Mouse (Mus musculus) limb, embryonic 13.5 days (tissue): ENCODE data around the gene Casp2. TPM values are rescaled to one million over a fixed set of nuclear protein-coding genes. Genes with fewer than 3 reads are reported as not detected.
A peak's percentile ranks its signal among the peaks of the same experiment; 100 is the strongest.

ENCODE experiments used
- ATAC-seq: fragments of 200-750 bp; cut with Nextera tagmentation; 2 replicates; pipeline ENCODE4 v1.8.0; 2017; ENCODE audit warnings: low read depth, moderate number of reproducible peaks, moderate TSS enrichment; ENCODE audit not compliant: low FRiP score
- H3K27ac ChIP-seq: fragments of 300-500 bp; sonication (generic); 2 replicates; pipeline ENCODE4 v1.5.1; 2015; ENCODE audit warnings: inconsistent platforms, mild to moderate bottlenecking, moderate library complexity
- H3K27me3 ChIP-seq: fragments of 300-500 bp; sonication (generic); 2 replicates; pipeline ENCODE4 v1.6.1; 2015; ENCODE audit warnings: mild to moderate bottlenecking, inconsistent platforms
- H3K36me3 ChIP-seq: fragments of 300-500 bp; sonication (generic); 2 replicates; pipeline ENCODE4 v1.6.1; 2015; ENCODE audit warnings: inconsistent platforms, mild to moderate bottlenecking, moderate library complexity
- H3K4me1 ChIP-seq: fragments of 300-500 bp; sonication (generic); 2 replicates; pipeline ENCODE4 v1.6.1; 2015; ENCODE audit warnings: inconsistent platforms
- H3K4me2 ChIP-seq: fragments of 300-500 bp; sonication (generic); replicated peaks from 2 replicates; pipeline ENCODE4 v1.6.1; 2015; ENCODE audit warnings: inconsistent platforms, mild to moderate bottlenecking, moderate library complexity
- H3K4me3 ChIP-seq: fragments of 300-500 bp; sonication (generic); 2 replicates; pipeline ENCODE4 v1.5.1; 2015; ENCODE audit warnings: moderate library complexity, mild to moderate bottlenecking, inconsistent platforms
- H3K9ac ChIP-seq: fragments of 300-500 bp; sonication (generic); 2 replicates; pipeline ENCODE4 v1.6.1; 2015; ENCODE audit warnings: mild to moderate bottlenecking, inconsistent platforms
- H3K9me3 ChIP-seq: fragments of 300-500 bp; sonication (generic); 2 replicates; pipeline ENCODE4 v1.6.1; 2016; ENCODE audit warnings: inconsistent platforms
- WGBS: fragments of 180-500 bp; shearing (Covaris S2); methylation state at CpG from one replicate; pipeline ENCODE4 v1.1.7; 2015; 5-methylcytosine and 5-hydroxymethylcytosine counted together
- polyA plus RNA-seq: library from polyadenylated mRNA; unstranded; fragments of >200 nt; fragmentation: Nextera tagmentation; extraction: Ambion mirVana; gene quantifications from 2 replicates; pipeline ENCODE4 v1.2.1, GENCODE M21; 2015

Gene Casp2
- polyA plus RNA-seq, 1 experiment from 2014 or later = 64.7 TPM

DNA sequence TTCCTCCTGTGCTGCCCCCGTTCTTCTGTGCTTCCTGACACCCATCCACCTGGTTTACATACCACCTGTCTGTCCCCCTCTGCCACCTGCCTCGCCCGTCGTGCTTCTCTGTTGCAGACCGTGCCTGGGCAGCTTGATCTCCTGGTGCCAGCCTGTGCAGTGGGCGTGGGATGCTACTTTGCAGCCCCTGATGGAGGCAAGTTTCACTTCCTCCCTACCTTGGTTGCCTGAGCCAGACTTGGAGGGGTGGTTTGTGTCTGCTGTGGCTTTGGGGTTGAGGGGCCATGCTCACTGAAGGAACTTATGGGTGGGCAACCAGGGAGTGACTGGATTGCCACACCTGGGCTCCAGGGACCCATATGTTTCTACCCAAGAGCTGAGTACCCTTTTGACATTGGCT, 28.5 kb downstream of the Casp2 start:
- ATAC-seq = no peak
- H3K27me3 ChIP-seq = no peaks in the 10 kb centered on the region
- H3K9ac ChIP-seq = no peak overlapping the region
- 88% methylated on average over 6 of the region's 6 CpGs for WGBS
- no peak overlapping the region for H3K27ac ChIP-seq
- H3K4me3 ChIP-seq = no peak overlapping the region
- no peaks in the 10 kb centered on the region for H3K4me1 ChIP-seq
- no peaks in the 10 kb centered on the region for H3K9me3 ChIP-seq
- no peak overlapping the region for H3K4me2 ChIP-seq
- 0 out of 2 replicates have a peak, but pooled peaks cover 2% of the 10 kb centered on the region for H3K36me3 ChIP-seq

DNA sequence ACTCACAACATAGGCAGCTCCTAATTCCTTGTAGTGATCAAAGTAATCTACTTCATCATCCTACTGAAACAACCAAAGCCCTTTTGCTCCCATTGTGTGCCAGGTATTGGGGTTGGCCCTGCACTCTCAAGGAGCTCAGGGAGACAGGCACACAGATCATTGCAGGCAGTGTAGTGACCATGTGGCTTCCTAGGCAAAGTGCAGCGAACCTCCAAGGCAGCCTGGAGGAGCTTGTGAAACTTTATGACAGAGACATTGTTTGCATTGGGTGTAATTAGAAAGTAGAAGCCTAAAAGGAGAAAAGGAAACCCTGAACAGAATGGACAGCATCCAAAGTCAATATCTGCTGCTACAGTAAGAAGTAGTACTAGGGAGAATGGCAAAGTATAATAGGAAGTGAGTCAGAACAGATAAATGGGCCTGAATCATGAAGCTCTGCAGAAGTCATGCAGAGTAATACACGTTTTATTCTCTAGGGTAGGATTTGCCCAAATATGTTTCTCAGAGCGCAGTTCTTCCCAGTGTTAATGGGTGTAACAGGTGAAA, 30.8 kb downstream of the Casp2 start:
- Histone ChIP-seq H3K36me3 (0 out of 2 replicates have a peak, but pooled peaks cover 2% of the 10 kb centered on the region), H3K27ac (no peak overlapping the region), H3K4me2 (no peak overlapping the region), H3K9me3 (no peaks in the 10 kb centered on the region), H3K27me3 (no peaks in the 10 kb centered on the region), H3K4me1 (no peaks in the 10 kb centered on the region), H3K4me3 (no peak overlapping the region), H3K9ac (no peak overlapping the region)
- no peak for ATAC-seq
- 60% methylated on average over 3 of the region's 3 CpGs for WGBS

DNA sequence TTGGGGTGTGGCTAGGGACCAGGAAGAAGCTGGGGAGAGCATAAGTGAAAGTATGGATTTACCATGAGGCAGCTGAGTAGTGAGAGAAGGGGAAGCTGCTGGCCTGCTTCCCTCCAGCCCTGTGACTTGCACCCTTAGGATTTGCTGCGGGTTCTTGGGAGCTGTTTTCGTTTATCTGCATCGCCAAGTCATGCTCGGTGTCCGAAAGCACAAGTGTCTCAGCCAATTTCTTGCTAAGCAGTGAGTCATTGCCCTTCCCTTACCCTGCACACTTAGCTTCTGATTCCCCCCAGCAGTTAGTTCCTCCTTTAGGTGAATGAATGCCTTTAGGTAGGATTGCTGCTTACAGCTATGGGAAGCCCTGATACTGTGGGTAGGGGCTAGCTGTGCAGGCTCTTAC, 34.6 kb downstream of the Casp2 start:
- no peaks in the 10 kb centered on the region for H3K9me3 ChIP-seq
- ATAC-seq = no peak
- H3K4me1 ChIP-seq = no peaks in the 10 kb centered on the region
- no peak overlapping the region for H3K4me2 ChIP-seq
- H3K27ac ChIP-seq = no peak overlapping the region
- 97% methylated on average over 5 of the region's 5 CpGs for WGBS
- H3K36me3 ChIP-seq = no peaks in the 10 kb centered on the region
- no peak overlapping the region for H3K9ac ChIP-seq
- H3K4me3 ChIP-seq = no peak overlapping the region
- H3K27me3 ChIP-seq = no peaks in the 10 kb centered on the region

DNA sequence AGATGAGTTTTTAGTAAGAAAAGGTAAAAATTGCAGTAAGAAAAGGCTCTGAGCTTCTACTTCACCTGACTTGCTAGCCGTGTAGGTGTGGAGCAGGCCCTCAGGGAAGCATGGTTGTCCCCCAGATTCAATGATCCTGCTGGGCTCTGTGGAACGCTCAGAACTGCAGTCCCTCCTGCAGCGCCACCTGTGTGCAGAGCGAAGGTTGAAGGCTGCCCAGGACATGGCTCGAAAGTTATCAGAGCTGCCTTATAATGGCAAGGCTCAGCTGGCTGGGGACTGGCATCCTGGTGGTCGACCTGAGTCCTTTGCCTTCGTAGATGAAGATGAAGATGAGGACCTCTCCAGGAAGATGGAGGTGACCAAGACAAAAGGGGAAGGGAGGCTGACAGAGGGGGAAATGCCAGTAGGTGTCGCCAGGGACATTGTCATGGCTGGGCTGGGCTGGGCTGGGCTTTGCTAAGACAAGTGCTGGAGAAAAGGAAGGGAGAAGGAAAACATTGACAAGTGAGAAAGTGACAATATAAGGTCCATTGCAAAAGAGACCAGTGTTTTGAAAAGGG, 45.1 kb downstream of the Casp2 start:
- H3K4me2 ChIP-seq = no peak overlapping the region
- peaks cover 13% of the 10 kb centered on the region for H3K36me3 ChIP-seq
- H3K9ac ChIP-seq = no peak overlapping the region
- no peak for ATAC-seq
- no peaks in the 10 kb centered on the region for H3K27me3 ChIP-seq
- 45% methylated on average over 8 of the region's 8 CpGs for WGBS
- H3K4me3 ChIP-seq = no peak overlapping the region
- no peaks in the 10 kb centered on the region for H3K4me1 ChIP-seq
- H3K27ac ChIP-seq = no peak overlapping the region
- no peaks in the 10 kb centered on the region for H3K9me3 ChIP-seq

DNA sequence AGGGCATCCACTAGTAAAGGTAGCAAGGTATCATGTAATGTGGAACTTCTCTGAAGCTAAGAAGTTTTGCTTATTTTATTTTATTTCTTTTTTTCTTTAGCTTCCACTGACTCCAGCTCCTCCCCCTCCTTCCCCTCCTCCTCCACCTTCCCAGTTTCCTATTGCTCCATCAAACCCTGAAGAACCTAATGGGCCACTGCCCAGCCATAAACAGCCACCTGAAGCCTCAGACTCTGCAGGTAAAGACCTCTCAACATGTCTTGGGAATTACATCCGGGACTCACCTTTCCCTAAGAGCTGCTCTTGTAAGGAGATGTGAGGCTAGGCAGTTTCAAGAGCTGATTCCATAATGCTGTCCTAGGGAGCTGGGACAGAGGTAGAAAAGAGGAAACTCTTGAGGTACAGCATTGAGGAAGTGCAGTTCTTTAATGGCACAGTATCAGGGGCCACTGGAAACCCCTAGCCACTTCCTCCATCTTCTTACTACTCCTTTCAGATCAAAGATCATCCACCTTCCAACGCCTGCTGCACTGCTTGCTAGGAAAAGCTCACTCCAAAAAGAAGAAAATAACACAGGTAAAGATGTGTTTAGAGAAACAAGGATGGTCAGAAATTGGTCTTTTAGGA, 45.8 kb downstream of the Casp2 start:
- no peak overlapping the region for H3K27ac ChIP-seq
- ATAC-seq = no peak
- H3K4me2 ChIP-seq = no peak overlapping the region
- H3K9ac ChIP-seq = no peak overlapping the region
- no peaks in the 10 kb centered on the region for H3K4me1 ChIP-seq
- no peaks in the 10 kb centered on the region for H3K9me3 ChIP-seq
- WGBS = 85% methylated on average over 2 of the region's 2 CpGs
- peaks cover 13% of the 10 kb centered on the region for H3K36me3 ChIP-seq
- no peaks in the 10 kb centered on the region for H3K27me3 ChIP-seq
- H3K4me3 ChIP-seq = no peak overlapping the region

DNA sequence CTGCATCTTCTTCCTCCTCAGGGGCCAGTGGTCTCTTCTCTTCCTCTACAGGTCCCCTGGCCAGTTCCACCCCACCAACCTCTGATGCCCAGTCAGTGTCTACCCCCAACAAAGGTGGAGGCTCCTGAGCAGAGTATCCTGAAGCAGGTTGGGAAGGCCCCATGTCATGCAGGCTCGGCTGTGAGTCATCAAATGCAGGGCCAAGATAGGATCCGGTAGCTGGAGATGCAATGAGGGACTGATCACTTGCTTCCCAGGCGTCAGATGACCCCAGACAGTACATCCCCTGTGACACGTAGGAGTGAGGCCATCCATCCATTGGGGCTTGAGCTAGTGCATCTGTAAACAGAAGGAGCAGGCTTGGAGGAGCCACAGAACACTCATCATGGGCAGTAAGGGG, 53.5 kb downstream of the Casp2 start:
- WGBS = 73% methylated on average over 4 of the region's 4 CpGs
- H3K27me3 ChIP-seq = peaks cover 27% of the 10 kb centered on the region
- no peak overlapping the region for H3K9ac ChIP-seq
- no peaks in the 10 kb centered on the region for H3K9me3 ChIP-seq
- no peak overlapping the region for H3K27ac ChIP-seq
- no peak for ATAC-seq
- no peak overlapping the region for H3K4me3 ChIP-seq
- H3K36me3 ChIP-seq = peaks cover 14% of the 10 kb centered on the region; the same call in 1 of the 2 replicates
- H3K4me1 ChIP-seq = peaks cover 4% of the 10 kb centered on the region
- H3K4me2 ChIP-seq = no peak overlapping the region

DNA sequence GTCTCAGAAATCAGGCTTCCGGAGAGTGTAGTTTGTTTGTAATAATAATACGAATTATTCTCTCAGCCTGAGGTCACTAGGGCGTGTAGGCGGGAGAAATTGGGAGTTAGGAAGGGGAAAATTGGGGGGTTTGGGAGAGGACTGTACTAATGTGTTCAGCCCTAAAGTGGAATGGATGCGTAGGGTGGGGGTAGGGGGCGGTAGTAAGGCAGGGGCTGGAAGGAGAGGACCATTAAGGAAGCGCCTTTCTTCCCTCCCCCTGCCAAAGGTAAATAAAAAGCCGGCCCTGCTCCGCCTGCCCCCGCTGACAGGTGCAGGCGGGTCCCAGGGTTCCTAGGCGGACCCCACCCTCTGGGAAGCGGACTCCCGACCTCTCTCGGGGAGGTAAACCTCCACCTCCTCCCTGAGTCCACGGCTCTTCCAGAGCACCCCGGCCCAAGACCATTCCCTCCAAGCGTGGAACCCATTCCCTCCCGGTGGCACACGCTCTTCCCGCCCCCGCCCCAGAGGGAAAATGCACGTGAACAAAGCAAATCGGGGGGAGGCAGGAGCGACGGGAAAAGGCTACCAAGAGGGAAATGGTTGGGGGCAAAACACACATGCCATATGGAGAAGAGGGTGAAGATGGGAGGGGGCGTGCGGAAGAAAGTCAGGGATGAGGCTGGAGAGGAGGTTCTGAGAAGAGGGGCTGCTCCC, 58.7 kb downstream of the Casp2 start:
- Histone ChIP-seq H3K36me3 (no peaks in the 10 kb centered on the region), H3K4me3 (peak overlapping the region; percentile 66), H3K9me3 (no peaks in the 10 kb centered on the region), H3K9ac (peak overlapping the region; percentile 73), H3K27ac (no peak overlapping the region), H3K4me1 (peaks cover 11% of the 10 kb centered on the region), H3K4me2 (peak overlapping the region; percentile 95), H3K27me3 (peaks cover 41% of the 10 kb centered on the region)
- under 1% methylated on average over 28 of the region's 28 CpGs for WGBS
- 0 out of 2 replicates have a peak, but pooled peaks have one; percentile 3 for ATAC-seq

DNA sequence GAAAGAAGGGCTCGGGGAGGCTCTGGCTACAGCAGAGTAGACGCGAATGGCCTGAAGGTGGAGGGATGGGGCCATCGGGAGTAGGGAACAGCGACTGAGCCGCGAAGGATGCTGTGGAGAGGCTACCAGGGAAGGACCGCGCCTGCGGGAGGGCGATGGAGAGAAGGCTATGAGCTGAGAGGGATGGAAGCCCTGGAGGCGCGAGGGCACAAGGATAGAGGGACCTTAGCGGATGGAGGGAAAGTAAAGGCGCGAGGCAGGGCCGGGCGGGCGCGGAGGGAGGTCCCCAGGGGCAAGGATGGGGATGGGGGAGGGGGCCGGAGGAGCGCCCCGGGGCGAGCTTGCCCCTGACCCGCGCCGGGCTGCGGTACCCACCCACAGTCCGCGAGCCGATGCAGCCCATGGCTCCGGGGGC, 59.3 kb downstream of the Casp2 start:
- ATAC-seq = peak; percentile 59
- Histone ChIP-seq H3K4me2 (peak overlapping the region; percentile 95), H3K4me3 (peak overlapping the region; percentile 66), H3K27ac (no peak overlapping the region), H3K4me1 (peaks cover 11% of the 10 kb centered on the region), H3K36me3 (no peaks in the 10 kb centered on the region), H3K9me3 (no peaks in the 10 kb centered on the region), H3K9ac (peak overlapping the region; percentile 73), H3K27me3 (peaks cover 41% of the 10 kb centered on the region)
- under 1% methylated on average over 24 of the region's 32 CpGs for WGBS

DNA sequence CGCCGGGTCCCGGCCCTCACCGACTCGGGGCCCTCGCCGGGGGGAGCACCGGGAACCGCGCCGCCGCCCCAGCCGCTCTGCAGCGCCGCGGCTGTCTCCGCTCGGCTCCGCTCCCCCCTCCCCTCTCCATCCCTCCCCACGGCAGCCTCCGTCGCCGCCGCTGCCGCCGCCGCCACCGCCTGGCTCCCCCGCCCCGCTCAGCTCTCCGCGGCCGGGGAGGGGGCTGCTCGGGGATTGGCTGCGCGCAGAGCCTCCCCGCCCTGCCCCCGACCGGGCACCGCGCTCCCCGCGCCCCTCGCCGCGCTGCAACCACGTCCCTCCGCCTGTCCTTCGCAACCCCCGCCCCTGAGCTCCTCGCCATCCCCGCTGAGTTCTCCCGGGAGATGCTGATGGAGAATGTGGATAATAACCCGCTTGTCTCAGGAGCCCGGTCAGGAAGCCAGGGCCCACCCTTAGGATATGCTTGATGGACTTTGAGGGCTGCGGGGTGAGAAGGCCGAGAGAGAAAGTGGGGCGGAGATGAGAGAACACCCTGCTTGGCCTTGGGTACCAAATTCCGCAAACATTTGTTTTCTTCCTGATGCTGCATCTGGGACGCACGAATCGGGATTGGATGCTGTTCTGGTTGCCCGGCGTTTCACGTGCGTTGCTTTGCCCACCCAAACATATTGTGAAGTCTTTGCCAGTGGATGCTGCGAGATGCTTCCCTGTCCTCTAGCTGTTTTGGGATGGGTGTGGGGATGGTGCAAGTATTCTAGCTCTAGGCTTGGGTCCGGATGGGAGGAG, 59.9 kb downstream of the Casp2 start, which contains the start of gene Fam131b:
Gene Fam131b (minus strand): TSS at position 162 of the 786 bp plus-strand sequence.
- Histone ChIP-seq H3K9ac (peak within 1 kb of the TSS; percentile 73), H3K4me3 (peak within 1 kb of the TSS; percentile 66), H3K4me2 (peak within 1 kb of the TSS; percentile 95), H3K4me1 (peaks cover 11% of the 10 kb centered on the region), H3K9me3 (no peaks in the 10 kb centered on the region), H3K36me3 (no peaks in the 10 kb centered on the region), H3K27me3 (peaks cover 41% of the 10 kb centered on the region), H3K27ac (no peak within 1 kb of the TSS)
- peak; percentile 90 for ATAC-seq
- WGBS = under 1% methylated on average over 60 of the region's 68 CpGs

DNA sequence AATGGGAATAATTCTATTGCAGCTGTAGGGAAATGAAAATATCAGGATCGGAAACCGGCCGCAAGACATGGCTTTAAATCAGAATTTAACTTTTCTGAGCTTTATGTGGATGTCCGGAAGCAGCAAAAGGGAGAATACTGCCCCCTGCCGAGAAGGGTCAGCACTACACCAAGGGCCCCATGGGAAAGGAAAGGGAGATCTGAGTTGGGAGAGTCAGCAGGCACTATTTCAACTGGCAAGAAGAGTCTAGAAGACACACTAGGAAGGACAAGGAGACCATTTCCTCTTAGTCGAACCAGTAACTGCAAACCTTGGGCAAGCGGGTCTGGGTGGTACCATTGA, 60.5 kb downstream of the Casp2 start:
- Histone ChIP-seq H3K27ac (no peak overlapping the region), H3K9ac (peak overlapping the region; percentile 73), H3K4me3 (peak overlapping the region; percentile 66), H3K4me2 (peak overlapping the region; percentile 95), H3K27me3 (peaks cover 41% of the 10 kb centered on the region), H3K36me3 (no peaks in the 10 kb centered on the region), H3K9me3 (no peaks in the 10 kb centered on the region), H3K4me1 (peaks cover 11% of the 10 kb centered on the region)
- no peak for ATAC-seq
- WGBS = 2% methylated on average over 7 of the region's 7 CpGs

DNA sequence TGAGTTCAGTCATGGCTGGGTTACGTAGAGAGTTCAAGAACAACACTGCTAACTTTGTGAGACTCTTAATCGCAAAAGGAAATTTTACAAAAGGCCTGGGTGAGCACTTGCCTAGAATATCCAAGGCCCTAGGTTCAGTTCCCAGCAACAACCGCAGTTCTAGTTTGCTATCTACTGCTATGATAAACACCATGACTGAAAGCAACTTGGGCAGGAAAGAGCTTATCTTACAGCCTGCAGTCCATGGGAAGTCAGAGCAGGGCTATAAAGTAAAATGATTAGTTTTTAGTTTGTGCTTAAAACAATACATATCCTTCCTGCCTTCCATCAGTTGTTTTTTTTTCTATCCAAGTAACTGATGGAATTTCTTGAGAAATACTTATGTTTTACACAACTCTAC, 61.7 kb downstream of the Casp2 start:
- H3K27ac ChIP-seq = no peak overlapping the region
- peaks cover 31% of the 10 kb centered on the region for H3K27me3 ChIP-seq
- WGBS = 94% methylated on average over 3 of the region's 3 CpGs
- H3K4me2 ChIP-seq = no peak overlapping the region
- H3K36me3 ChIP-seq = no peaks in the 10 kb centered on the region
- H3K4me1 ChIP-seq = peaks cover 11% of the 10 kb centered on the region
- no peaks in the 10 kb centered on the region for H3K9me3 ChIP-seq
- H3K9ac ChIP-seq = no peak overlapping the region
- no peak overlapping the region for H3K4me3 ChIP-seq
- no peak for ATAC-seq

DNA sequence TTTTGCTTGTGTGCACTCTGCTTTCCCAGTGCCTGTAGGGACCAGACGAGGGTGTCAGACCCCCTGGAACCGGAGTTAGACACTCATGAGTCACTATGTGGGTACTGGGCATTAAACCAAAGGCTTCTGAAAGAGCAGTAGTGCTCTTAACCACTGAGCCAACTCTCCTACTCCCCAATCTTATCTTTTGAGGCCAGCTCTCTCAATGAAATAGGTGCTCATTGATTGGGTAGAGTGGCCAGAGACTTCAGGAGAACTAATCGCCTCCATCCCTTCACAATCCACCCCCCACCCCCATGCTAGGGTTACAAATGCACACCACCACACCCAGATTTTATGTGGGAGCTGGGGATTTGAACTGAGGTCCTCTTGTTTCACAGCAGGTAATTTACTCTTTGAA, 64.0 kb downstream of the Casp2 start:
- H3K4me2 ChIP-seq = no peak overlapping the region

More for the DNA sequence above, 64.0 kb downstream of the Casp2 start:
- no peak overlapping the region for H3K27ac ChIP-seq
- H3K36me3 ChIP-seq = no peaks in the 10 kb centered on the region
- ATAC-seq = no peak
- no peak overlapping the region for H3K9ac ChIP-seq
- WGBS = 73% methylated on average over 3 of the region's 3 CpGs
- H3K27me3 ChIP-seq = peaks cover 9% of the 10 kb centered on the region
- H3K4me3 ChIP-seq = no peak overlapping the region
- H3K4me1 ChIP-seq = peaks cover 2% of the 10 kb centered on the region
- no peaks in the 10 kb centered on the region for H3K9me3 ChIP-seq
